9 mouse cellular contexts compared by ENCODE assay signal in the genomic region with DNA sequence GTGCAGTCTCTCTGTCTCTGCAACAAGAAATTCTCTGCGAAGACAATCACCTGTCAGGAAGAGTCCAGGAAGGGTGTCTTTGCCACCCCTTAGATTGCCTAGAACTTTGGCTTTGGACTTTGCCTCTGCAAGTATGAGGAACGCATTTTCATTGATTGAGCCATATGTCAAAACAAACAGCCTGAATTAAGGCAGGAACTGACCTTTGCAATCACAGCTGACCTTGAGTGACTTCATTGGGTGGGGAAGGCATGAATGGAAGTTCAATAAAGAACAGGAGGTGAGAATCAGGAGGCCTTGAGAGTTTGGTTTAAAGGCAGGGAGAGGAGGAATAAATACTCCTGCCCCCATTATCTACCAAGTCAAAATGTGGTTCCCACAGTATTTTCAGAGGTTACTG. TPM values are rescaled to one million over a fixed set of nuclear protein-coding genes. Genes with fewer than 3 reads are reported as not detected.
DNase-seq lines count a peak whose midpoint lies in the region; ATAC-seq and TF ChIP-seq lines count a peak whose summit lies in the region.
"Had no signal": no experiment of that assay in that cellular context is flagged by ENCODE, and none has a peak within 500 bp of the region (broad histone marks: within the 10 kb centered on the region; RNA-seq: fewer than 3 reads in every experiment).

No protein-coding gene starts in this region.

- ATAC-seq in kidney, postnatal 0 days (replicated peaks; ENCODE audit: low FRiP score, low read depth), result no peak
- no peak for ATAC-seq in forebrain, embryonic 14.5 days
- ATAC-seq in liver, embryonic 11.5 days (replicated peaks; ENCODE audit: low FRiP score), result no peak

- TF ChIP-seq POLR2A in kidney, adult 2 months (IDR thresholded peaks at IDR 0.05; ENCODE audit: low read depth, low read length), result no peak
- TF ChIP-seq POLR2A in small intestine, adult 2 months (IDR thresholded peaks at IDR 0.05; ENCODE audit: low read depth, low read length), result no peak

- H3K27me3 ChIP-seq in kidney, postnatal 0 days (ENCODE audit: insufficient read depth, low read length), result no peaks in the 10 kb centered on the region
- no peaks in the 10 kb centered on the region for H3K27me3 ChIP-seq in kidney, adult 2 months (replicated peaks; ENCODE audit: control insufficient read depth, insufficient read depth, low read length)
- H3K27me3 ChIP-seq in forebrain, embryonic 14.5 days (replicated peaks; ENCODE audit: control insufficient read depth, insufficient read depth, low read length), result no peaks in the 10 kb centered on the region
- no peaks in the 10 kb centered on the region for H3K27me3 ChIP-seq in liver, embryonic 11.5 days (replicated peaks; ENCODE audit: control insufficient read depth, insufficient read depth, low read length)
- no peaks in the 10 kb centered on the region for H3K27me3 ChIP-seq in small intestine, adult 2 months (ENCODE audit: control insufficient read depth, insufficient read depth, low read length)

- H3K4me3 ChIP-seq in kidney, postnatal 0 days (replicated peaks; ENCODE audit: low read depth, low read length), result peak overlapping the region; percentile 87; the same call in 1 of the 2 replicates
- no peak overlapping the region for H3K4me3 ChIP-seq in kidney, adult 2 months (ENCODE audit: insufficient read depth, low read depth, low read length)
- H3K4me3 ChIP-seq in forebrain, embryonic 14.5 days (ENCODE audit: low read depth, low read length), result no peak overlapping the region
- no peak overlapping the region; the same call in 1 of the 2 replicates for H3K4me3 ChIP-seq in liver, embryonic 11.5 days (ENCODE audit: low read depth, low read length)
- no peak overlapping the region for H3K4me3 ChIP-seq in small intestine, adult 2 months (ENCODE audit: low read depth, low read length)

- no peak for TF ChIP-seq CTCF in kidney, postnatal 0 days (IDR thresholded peaks at IDR 0.05; ENCODE audit: low read depth)
- no peak for TF ChIP-seq CTCF in kidney, adult 2 months (conservative IDR thresholded peaks at IDR 0.05; ENCODE audit: insufficient read depth, insufficient read length, low read depth, low read length)
- TF ChIP-seq CTCF in small intestine, adult 2 months (IDR thresholded peaks at IDR 0.05; ENCODE audit: extremely low read depth, insufficient read length, insufficient replicate concordance, low read depth, low read length), result no peak

- H3K4me2 ChIP-seq in kidney, postnatal 0 days (ENCODE audit: low read length), result no peak overlapping the region
- peak overlapping the region; percentile 80 for H3K4me2 ChIP-seq in forebrain, embryonic 14.5 days (ENCODE audit: low read length)
- peak overlapping the region; percentile 97 for H3K4me2 ChIP-seq in liver, embryonic 11.5 days

- H3K9ac ChIP-seq in kidney, postnatal 0 days (ENCODE audit: low read depth, low read length), result no peak overlapping the region
- no peak overlapping the region for H3K9ac ChIP-seq in forebrain, embryonic 14.5 days (ENCODE audit: low read length)
- H3K9ac ChIP-seq in liver, embryonic 11.5 days (ENCODE audit: low read depth, low read length), result peak overlapping the region; percentile 77; the same call in 1 of the 2 replicates

- no peaks in the 10 kb centered on the region for H3K9me3 ChIP-seq in kidney, postnatal 0 days (replicated peaks; ENCODE audit: low read length)
- H3K9me3 ChIP-seq in forebrain, embryonic 14.5 days (replicated peaks; ENCODE audit: control insufficient read depth, low read length), result no peaks in the 10 kb centered on the region
- no peaks in the 10 kb centered on the region for H3K9me3 ChIP-seq in liver, embryonic 11.5 days (ENCODE audit: control insufficient read depth, low read length)

- peaks cover 12% of the 10 kb centered on the region; the same call in 1 of the 2 replicates for H3K4me1 ChIP-seq in kidney, postnatal 0 days (replicated peaks; ENCODE audit: insufficient read depth, low read length)
- no peaks in the 10 kb centered on the region; the same call in 1 of the 2 replicates for H3K4me1 ChIP-seq in kidney, adult 2 months (ENCODE audit: control insufficient read depth, insufficient read depth, low read length)
- peaks cover 8% of the 10 kb centered on the region; the same call in 1 of the 2 replicates for H3K4me1 ChIP-seq in forebrain, embryonic 14.5 days (ENCODE audit: control insufficient read depth, insufficient read depth, low read length)
- peaks cover 11% of the 10 kb centered on the region for H3K4me1 ChIP-seq in liver, embryonic 11.5 days (replicated peaks; ENCODE audit: control insufficient read depth, insufficient read depth, low read length)
- H3K4me1 ChIP-seq in small intestine, adult 2 months (ENCODE audit: control insufficient read depth, insufficient read depth, insufficient read length, low read length), result peaks cover 2% of the 10 kb centered on the region; the same call in 1 of the 2 replicates

- no peak overlapping the region for H3K27ac ChIP-seq in kidney, postnatal 0 days
- no peak overlapping the region for H3K27ac ChIP-seq in kidney, adult 2 months (ENCODE audit: insufficient read depth, low read depth, low read length)
- no peak overlapping the region for H3K27ac ChIP-seq in forebrain, embryonic 14.5 days (ENCODE audit: low read depth, low read length)
- no peak overlapping the region for H3K27ac ChIP-seq in liver, embryonic 11.5 days (ENCODE audit: low read depth, low read length)
- H3K27ac ChIP-seq in small intestine, adult 2 months (ENCODE audit: insufficient read depth, low read depth, low read length), result peak overlapping the region; percentile 70; the same call in 1 of the 2 replicates

- 60% methylated on average over 2 of the region's 2 CpGs for WGBS in kidney, postnatal 0 days
- WGBS in kidney, adult 2 months, result 49% methylated on average over 2 of the region's 2 CpGs
- 71% methylated on average over 2 of the region's 2 CpGs for WGBS in forebrain, embryonic 14.5 days
- WGBS in liver, embryonic 11.5 days, result 52% methylated on average over 2 of the region's 2 CpGs
- 20% methylated on average over 2 of the region's 2 CpGs for WGBS in small intestine, adult 2 months

- DNase-seq in kidney, postnatal 0 days (ENCODE audit: low spot score), result no peak
- DNase-seq in kidney, adult 2 months, result no peak
- no peak for DNase-seq in forebrain, embryonic 14.5 days (ENCODE audit: low spot score)
- no peak for DNase-seq in liver, embryonic 11.5 days (ENCODE audit: low spot score)
- DNase-seq in frontal cortex, postnatal 25 days (ENCODE audit: low spot score in 2 of 2), result no peak
- DNase-seq in adrenal gland, postnatal 4 days (ENCODE audit: low spot score in 2 of 2), result no peak
- DNase-seq in kidney, postnatal 36 days, result no peak
- DNase-seq: layer of hippocampus, postnatal 36 days had no signal

- H3K36me3 ChIP-seq in kidney, postnatal 0 days (ENCODE audit: insufficient read depth, low read length), result no peaks in the 10 kb centered on the region
- no peaks in the 10 kb centered on the region for H3K36me3 ChIP-seq in kidney, adult 2 months (ENCODE audit: control insufficient read depth, insufficient read depth, low read length)
- H3K36me3 ChIP-seq in forebrain, embryonic 14.5 days (ENCODE audit: control insufficient read depth, insufficient read depth, low read length), result no peaks in the 10 kb centered on the region
- no peaks in the 10 kb centered on the region for H3K36me3 ChIP-seq in liver, embryonic 11.5 days (ENCODE audit: control insufficient read depth, insufficient read depth, low read length)
- H3K36me3 ChIP-seq in small intestine, adult 2 months (ENCODE audit: control insufficient read depth, insufficient read depth, low read length), result no peaks in the 10 kb centered on the region

RNA-seq across cellular contexts. Expression of a gene that starts 0.8 kb away (rescaled TPM):
- polyA plus RNA-seq in kidney, postnatal 0 days (2015; fragmentation: Nextera tagmentation; extraction: Ambion mirVana), result 18.3 and 19.3 TPM in 2 replicates
- 11.1 and 12.1 TPM in 2 replicates for polyA plus RNA-seq in kidney, adult 2 months (2012; rRNA removed)
- polyA plus RNA-seq in forebrain, embryonic 14.5 days (2014; fragmentation: Nextera tagmentation; extraction: Ambion mirVana), result 57.3 and 76.2 TPM in 2 replicates
- polyA plus RNA-seq in liver, embryonic 11.5 days (2014; fragmentation: Nextera tagmentation; extraction: Ambion mirVana), result 14.9 and 17.6 TPM in 2 replicates
- 9.7 and 19.4 TPM in 2 replicates for polyA plus RNA-seq in small intestine, adult 2 months (2012; rRNA removed)
- 10 to 100 TPM; 14.6 to 17.4 TPM for total RNA-seq in adrenal gland, postnatal 4 days (2021)
